Mouse (Mus musculus) stomach, embryonic 14.5 days (tissue): ENCODE measurements at regions not wholly inside any gene's neighbourhood (a gene's known extent, or its start where the extent isn't known, plus 50 kb on each side); places are given as distances from the start of the nearest gene placed in this dataset.

Experiments
- ATAC-seq: fragments of 200-750 bp; cut with Nextera tagmentation; 2 replicates; pipeline ENCODE4 v1.8.0; 2017; ENCODE audit warnings: low read depth, moderate TSS enrichment; ENCODE audit not compliant: insufficient number of reproducible peaks, insufficient read depth, low FRiP score
- H3K27ac ChIP-seq: fragments of 300-500 bp; sonication (generic); 2 replicates; pipeline ENCODE4 v1.5.1; 2014; ENCODE audit warnings: mild to moderate bottlenecking, low read length, moderate library complexity, mixed read lengths
- H3K27me3 ChIP-seq: fragments of 300-500 bp; sonication (generic); 2 replicates; pipeline ENCODE4 v1.6.1; 2014; ENCODE audit warnings: low read length, control low read depth, mixed read lengths; ENCODE audit not compliant: control insufficient read depth, insufficient read depth
- H3K36me3 ChIP-seq: fragments of 300-500 bp; sonication (generic); 2 replicates; pipeline ENCODE4 v1.6.1; 2014; ENCODE audit warnings: mild to moderate bottlenecking, control low read depth, low read length, moderate library complexity, mixed read lengths; ENCODE audit not compliant: control insufficient read depth, insufficient read depth
- H3K4me1 ChIP-seq: fragments of 300-500 bp; sonication (generic); 2 replicates; pipeline ENCODE4 v1.6.1; 2014; ENCODE audit warnings: low read length, control low read depth, mixed read lengths; ENCODE audit not compliant: control insufficient read depth, insufficient read depth
- H3K4me2 ChIP-seq: fragments of 300-500 bp; sonication (generic); replicated peaks from 2 replicates; pipeline ENCODE4 v1.6.1; 2014; ENCODE audit warnings: low read depth, low read length, control low read depth
- H3K4me3 ChIP-seq: fragments of 300-500 bp; sonication (generic); 2 replicates; pipeline ENCODE4 v1.5.1; 2014; ENCODE audit warnings: low read depth, low read length, control low read depth
- H3K9ac ChIP-seq: fragments of 300-500 bp; sonication (generic); replicated peaks from 2 replicates; pipeline ENCODE4 v1.6.1; 2014; ENCODE audit warnings: low read depth, mild to moderate bottlenecking, control low read depth, low read length, moderate library complexity, mixed read lengths
- H3K9me3 ChIP-seq: fragments of 300-500 bp; sonication (generic); 2 replicates; pipeline ENCODE4 v1.6.1; 2016; ENCODE audit warnings: low read depth, low read length, control low read depth; ENCODE audit not compliant: control insufficient read depth
- WGBS: fragments of 180-500 bp; shearing (Covaris S2); extraction: QIAGEN DNeasy Blood & Tissue Kit; methylation state at CpG from one replicate; pipeline ENCODE4 v1.1.7; 2014; 5-methylcytosine and 5-hydroxymethylcytosine counted together

GRCm38 (mm10) chr4:66622650-66623394 is 204.6 kb upstream of the Tlr4 start:
- H3K27ac ChIP-seq = no peak overlapping the region
- no peak for ATAC-seq
- WGBS = 78% methylated on average over 5 of the region's 5 CpGs

DNA sequence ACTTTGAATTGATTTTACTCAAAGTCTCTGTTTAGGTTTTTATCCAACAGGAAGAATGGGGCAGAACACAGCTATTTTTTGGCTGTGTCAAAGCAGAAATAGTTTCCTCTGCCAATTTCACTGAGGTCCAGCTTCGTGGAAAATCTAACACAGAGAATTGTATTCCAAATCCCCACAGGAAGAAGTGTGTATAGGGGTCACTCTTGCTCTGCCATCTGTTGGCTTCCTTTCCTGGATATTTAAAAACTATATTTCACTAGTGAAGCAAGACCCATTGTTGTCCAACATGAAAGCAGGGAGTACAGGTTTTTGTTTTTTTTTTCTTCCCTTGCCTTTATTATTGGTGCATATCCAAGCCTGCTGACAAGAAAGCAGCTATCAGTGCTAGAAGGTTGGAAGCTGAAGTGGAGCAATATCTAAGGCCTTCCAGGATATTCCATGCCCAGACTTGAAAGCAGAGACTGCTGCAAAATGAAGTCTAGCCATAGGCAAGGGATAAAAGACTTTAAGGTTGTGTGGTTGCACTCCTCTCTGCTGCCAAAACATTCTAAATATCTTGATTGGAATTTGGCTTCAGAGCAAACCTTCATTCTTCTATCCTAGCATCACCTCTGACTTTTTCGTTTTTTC is 208.5 kb upstream of the Tlr4 start:
- WGBS = 51% methylated on average over 2 of the region's 2 CpGs
- Histone ChIP-seq H3K4me1 (no peaks in the 10 kb centered on the region), H3K9me3 (no peaks in the 10 kb centered on the region), H3K4me2 (no peak overlapping the region), H3K27me3 (no peaks in the 10 kb centered on the region), H3K9ac (no peak overlapping the region), H3K4me3 (no peak overlapping the region), H3K36me3 (no peaks in the 10 kb centered on the region), H3K27ac (no peak overlapping the region)
- no peak for ATAC-seq

More at GRCm38 (mm10) chr4:66622650-66623394, 204.6 kb upstream of the Tlr4 start:
- no peak overlapping the region for H3K4me2 ChIP-seq
- H3K4me1 ChIP-seq = no peaks in the 10 kb centered on the region
- no peak overlapping the region for H3K4me3 ChIP-seq
- H3K36me3 ChIP-seq = no peaks in the 10 kb centered on the region
- no peak overlapping the region for H3K9ac ChIP-seq
- no peaks in the 10 kb centered on the region for H3K9me3 ChIP-seq
- H3K27me3 ChIP-seq = no peaks in the 10 kb centered on the region

GRCm38 (mm10) chr4:66617743-66618736 is 209.3 kb upstream of the Tlr4 start:
- H3K27me3 ChIP-seq = no peaks in the 10 kb centered on the region
- H3K36me3 ChIP-seq = no peaks in the 10 kb centered on the region
- H3K9ac ChIP-seq = no peak overlapping the region
- no peak overlapping the region for H3K27ac ChIP-seq
- no peak overlapping the region for H3K4me2 ChIP-seq
- H3K4me3 ChIP-seq = no peak overlapping the region
- 64% methylated on average over 7 of the region's 7 CpGs for WGBS
- no peak for ATAC-seq
- no peaks in the 10 kb centered on the region for H3K4me1 ChIP-seq
- no peaks in the 10 kb centered on the region for H3K9me3 ChIP-seq

GRCm38 (mm10) chr4:66617101-66617500 is 210.3 kb upstream of the Tlr4 start:
- no peaks in the 10 kb centered on the region for H3K4me1 ChIP-seq
- H3K4me3 ChIP-seq = no peak overlapping the region
- 55% methylated on average over 4 of the region's 4 CpGs for WGBS
- H3K9me3 ChIP-seq = no peaks in the 10 kb centered on the region
- no peak for ATAC-seq
- no peaks in the 10 kb centered on the region for H3K36me3 ChIP-seq
- H3K27ac ChIP-seq = no peak overlapping the region
- H3K4me2 ChIP-seq = no peak overlapping the region
- no peak overlapping the region for H3K9ac ChIP-seq
- no peaks in the 10 kb centered on the region for H3K27me3 ChIP-seq

DNA sequence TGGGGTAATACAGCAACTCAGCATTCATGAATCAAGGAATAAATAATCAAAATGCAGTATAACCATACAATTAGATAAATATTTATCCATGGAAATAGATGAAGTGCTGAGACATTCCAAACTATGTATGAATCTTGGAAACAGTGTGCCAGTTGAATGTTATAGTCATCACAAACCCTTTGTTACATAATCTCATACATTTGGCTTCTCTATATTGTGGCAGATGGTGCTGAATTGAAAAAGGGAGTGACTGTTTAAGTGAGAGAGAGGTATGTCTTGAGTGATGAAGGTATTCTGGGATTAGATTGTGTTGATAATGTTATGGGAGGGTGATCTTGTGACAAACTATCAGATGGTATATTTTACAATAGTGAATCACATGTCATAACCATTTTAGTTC is 200.4 kb upstream of the Astn2 start:
- Histone ChIP-seq H3K27ac (no peak overlapping the region), H3K36me3 (no peaks in the 10 kb centered on the region), H3K4me2 (no peak overlapping the region), H3K4me1 (no peaks in the 10 kb centered on the region), H3K9ac (no peak overlapping the region), H3K9me3 (no peaks in the 10 kb centered on the region), H3K27me3 (no peaks in the 10 kb centered on the region), H3K4me3 (no peak overlapping the region)
- no peak for ATAC-seq

DNA sequence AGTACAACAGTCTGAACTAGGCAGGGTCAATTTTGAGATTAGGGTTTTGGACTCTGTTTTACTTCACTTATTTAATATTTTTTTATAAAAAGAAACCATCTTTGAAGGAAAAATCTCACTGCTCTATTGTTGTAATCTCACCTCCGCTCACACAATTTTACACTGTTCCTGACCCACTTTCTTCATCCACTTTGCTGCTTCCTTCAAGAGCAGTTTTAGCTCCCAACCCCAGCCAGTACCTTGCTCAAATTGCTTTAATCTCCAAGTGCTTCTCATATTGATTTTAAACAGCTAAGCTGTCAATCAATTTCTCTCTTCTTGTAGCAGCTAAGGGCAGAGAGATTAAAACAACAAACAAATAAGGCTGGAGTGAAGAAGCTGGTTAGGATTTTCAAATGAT is 194.3 kb upstream of the Astn2 start:
- no peak overlapping the region for H3K4me2 ChIP-seq
- no peaks in the 10 kb centered on the region for H3K4me1 ChIP-seq
- H3K27me3 ChIP-seq = no peaks in the 10 kb centered on the region
- no peak overlapping the region for H3K4me3 ChIP-seq
- 96% methylated on average over 1 of the region's 1 CpGs for WGBS
- no peak for ATAC-seq
- H3K36me3 ChIP-seq = no peaks in the 10 kb centered on the region
- H3K9ac ChIP-seq = no peak overlapping the region
- H3K27ac ChIP-seq = no peak overlapping the region
- no peaks in the 10 kb centered on the region for H3K9me3 ChIP-seq

GRCm38 (mm10) chr4:66586647-66587046 is 182.2 kb upstream of the Astn2 start:
- Histone ChIP-seq H3K4me1 (no peaks in the 10 kb centered on the region), H3K36me3 (no peaks in the 10 kb centered on the region), H3K27ac (no peak overlapping the region), H3K9me3 (no peaks in the 10 kb centered on the region), H3K27me3 (no peaks in the 10 kb centered on the region), H3K9ac (no peak overlapping the region), H3K4me3 (no peak overlapping the region), H3K4me2 (no peak overlapping the region)
- 56% methylated on average over 5 of the region's 5 CpGs for WGBS
- no peak for ATAC-seq

DNA sequence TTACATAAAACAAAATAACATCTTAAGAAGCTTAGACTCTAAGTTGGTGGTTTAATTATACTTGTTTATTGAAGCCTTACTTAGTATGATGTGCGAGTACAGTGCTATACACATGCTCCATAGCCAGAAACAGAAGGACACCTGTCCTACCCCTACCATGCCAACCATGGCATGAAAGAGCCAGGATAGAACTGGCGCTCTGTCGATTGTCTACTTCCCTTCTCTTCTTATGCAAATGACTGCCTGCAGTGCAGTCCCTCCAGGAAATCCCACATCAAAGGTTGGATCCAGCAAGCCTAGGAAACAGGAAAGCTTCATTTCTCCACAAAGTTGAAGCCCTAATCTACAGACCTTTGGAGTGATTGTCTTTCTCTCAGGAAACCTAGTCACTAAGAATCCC is 181.8 kb upstream of the Astn2 start:
- H3K27me3 ChIP-seq = no peaks in the 10 kb centered on the region
- no peak overlapping the region for H3K27ac ChIP-seq
- no peaks in the 10 kb centered on the region for H3K9me3 ChIP-seq
- no peak for ATAC-seq
- H3K4me3 ChIP-seq = no peak overlapping the region
- 42% methylated on average over 3 of the region's 3 CpGs for WGBS
- H3K4me1 ChIP-seq = no peaks in the 10 kb centered on the region
- H3K9ac ChIP-seq = no peak overlapping the region
- H3K4me2 ChIP-seq = no peak overlapping the region
- no peaks in the 10 kb centered on the region for H3K36me3 ChIP-seq
